Mouse (Mus musculus): ENCODE results near the gene Trpv5. TPM values are rescaled to one million over a fixed set of nuclear protein-coding genes. Genes with fewer than 3 reads are reported as not detected.

Trpv5 gene
- polyA plus RNA-seq, 1 experiment from 2014 or later, result not detected

DNA sequence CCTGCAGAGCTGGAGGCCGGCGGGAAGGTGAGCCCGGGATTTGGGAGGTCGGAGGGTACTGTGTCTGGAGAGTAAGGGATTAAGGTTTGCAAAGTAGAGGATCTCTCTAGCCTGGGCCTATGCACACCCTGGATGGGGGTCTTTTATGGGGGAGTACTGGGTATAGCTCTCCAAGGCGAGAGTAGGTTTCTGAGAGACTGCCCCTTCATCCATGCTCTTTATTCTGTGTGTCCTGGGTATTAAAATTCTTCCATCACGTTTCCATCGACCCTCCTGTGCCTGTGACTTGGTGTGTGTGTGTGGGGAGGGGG lies 74.8 kb downstream of the Trpv5 start:
- no peaks in the 10 kb centered on the region for H3K36me3 ChIP-seq
- H3K27me3 ChIP-seq, result no peaks in the 10 kb centered on the region
- peak overlapping the region; percentile 94 for H3K9ac ChIP-seq
- no peaks in the 10 kb centered on the region for H3K9me3 ChIP-seq
- peak overlapping the region; percentile 98 for H3K4me3 ChIP-seq
- peak overlapping the region; percentile 94 for H3K27ac ChIP-seq (replicated peaks)
- under 1% methylated on average over 7 of the region's 7 CpGs for WGBS
- H3K4me1 ChIP-seq (replicated peaks), result peaks cover 33% of the 10 kb centered on the region
- peak; percentile 60 for ATAC-seq (ENCODE audit: low FRiP score, low read depth)
- H3K4me2 ChIP-seq, result peak overlapping the region; percentile 98

DNA sequence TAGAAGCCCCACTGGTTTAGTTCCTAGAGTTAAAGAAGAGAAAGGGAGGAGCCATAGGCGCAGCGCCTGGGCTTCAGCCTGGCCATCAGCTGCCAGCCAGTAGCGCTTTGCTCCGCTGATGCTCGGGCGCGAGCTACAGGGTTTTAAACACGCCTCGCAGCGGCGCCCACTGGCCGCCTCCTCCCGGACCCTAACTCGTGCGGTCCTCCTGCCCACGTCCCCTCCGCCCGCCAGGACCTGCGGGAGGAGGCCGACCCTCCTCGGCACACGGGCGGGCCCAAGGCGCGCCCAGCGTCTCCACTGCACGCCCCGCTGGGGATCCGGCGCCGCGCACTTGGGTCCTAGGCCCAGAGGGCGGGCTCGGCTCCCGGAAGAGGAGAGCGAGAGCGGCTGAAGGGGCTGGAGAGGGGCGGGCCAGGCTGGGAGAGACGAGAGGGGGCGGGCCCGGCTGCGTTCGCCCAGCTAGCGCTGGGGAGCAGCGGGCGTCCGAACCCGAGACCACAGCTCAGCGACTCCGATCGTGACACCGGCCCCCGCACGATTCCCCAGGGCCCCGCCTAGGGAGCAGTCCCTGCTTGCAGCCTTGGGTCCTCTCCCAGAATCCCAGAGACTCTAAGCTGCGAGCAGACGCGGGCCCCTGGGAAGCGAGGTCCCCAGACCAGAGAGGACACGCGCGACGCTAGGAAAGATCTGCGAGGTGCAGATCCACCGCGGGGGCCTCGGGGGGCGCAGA lies 75.3 kb downstream of the Trpv5 start, which contains the start of gene Ephb6:
Ephb6 (plus strand) TSS at position 422 of the 733 bp plus-strand sequence.
- WGBS, result under 1% methylated on average over 67 of the region's 68 CpGs
- ATAC-seq (ENCODE audit: low FRiP score, low read depth), result peak; percentile 94

DNA sequence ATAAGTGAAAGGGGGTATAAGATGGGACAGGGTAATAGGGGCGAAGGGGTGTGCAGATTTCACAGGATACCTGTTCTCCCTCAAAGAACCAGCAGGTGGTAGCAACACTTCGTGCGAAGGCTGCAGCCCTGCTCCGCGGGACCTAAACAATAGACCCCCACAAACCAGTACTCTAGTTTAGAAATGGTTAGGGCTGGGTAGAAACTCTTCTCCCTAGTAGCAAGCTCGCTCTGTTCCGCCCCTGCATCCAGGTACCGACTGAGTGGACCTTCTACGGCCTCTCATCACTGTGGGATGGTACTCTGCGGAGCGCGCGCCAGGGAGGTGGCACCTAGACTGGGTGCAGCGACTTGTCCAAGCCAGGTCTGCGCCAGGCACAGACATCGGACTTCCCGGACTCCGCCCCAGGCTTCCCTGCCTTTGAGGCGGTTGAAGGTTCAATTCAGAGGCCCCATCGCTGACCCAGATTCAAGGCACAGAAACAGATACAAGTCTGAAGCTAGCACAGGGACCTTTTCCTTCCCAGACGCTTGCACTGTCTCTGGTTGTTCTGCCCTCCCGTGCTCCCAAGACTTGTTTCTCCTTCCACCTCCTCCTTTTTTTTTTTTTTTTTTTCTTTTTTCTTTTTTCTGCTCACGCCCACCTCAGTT lies 76.0 kb downstream of the Trpv5 start:
- Histone ChIP-seq H3K27me3 (no peaks in the 10 kb centered on the region), H3K36me3 (no peaks in the 10 kb centered on the region), H3K4me3 (peak overlapping the region; percentile 98), H3K9ac (peak overlapping the region; percentile 94), H3K4me1 (replicated peaks) (peaks cover 33% of the 10 kb centered on the region), H3K4me2 (peak overlapping the region; percentile 98), H3K27ac (replicated peaks) (peak overlapping the region; percentile 94), H3K9me3 (no peaks in the 10 kb centered on the region)
- under 1% methylated on average over 23 of the region's 23 CpGs for WGBS
- ATAC-seq (ENCODE audit: low FRiP score, low read depth), result peak; percentile 77

More for the DNA sequence above, 75.3 kb downstream of the Trpv5 start, which contains the start of gene Ephb6:
- H3K4me3 ChIP-seq, result peak within 1 kb of the TSS; percentile 98
- H3K4me1 ChIP-seq (replicated peaks), result peaks cover 33% of the 10 kb centered on the region
- peak within 1 kb of the TSS; percentile 94 for H3K9ac ChIP-seq
- no peaks in the 10 kb centered on the region for H3K36me3 ChIP-seq
- peak within 1 kb of the TSS; percentile 98 for H3K4me2 ChIP-seq
- H3K9me3 ChIP-seq, result no peaks in the 10 kb centered on the region
- H3K27ac ChIP-seq (replicated peaks), result peak within 1 kb of the TSS; percentile 94
- H3K27me3 ChIP-seq, result no peaks in the 10 kb centered on the region

Other genes with a start within 250 kb of the Trpv5 start
- not detected in 2 replicates for gene Gm10334, start 234.6 kb downstream of the Trpv5 start, polyA plus RNA-seq (2015; fragmentation: Nextera tagmentation; extraction: Ambion mirVana)
- gene Prss1, start 221.8 kb downstream of the Trpv5 start, polyA plus RNA-seq (2015; fragmentation: Nextera tagmentation; extraction: Ambion mirVana), result not detected in 2 replicates
- not detected in 2 replicates for gene Prss2, start 159.0 kb downstream of the Trpv5 start, polyA plus RNA-seq (2015; fragmentation: Nextera tagmentation; extraction: Ambion mirVana)
- gene Ephb6, start 75.3 kb downstream of the Trpv5 start, polyA plus RNA-seq (2015; fragmentation: Nextera tagmentation; extraction: Ambion mirVana), result 40.1 and 44.4 TPM in 2 replicates
- 0.80 and 0.92 TPM in 2 replicates for gene Trpv6, start 44.4 kb downstream of the Trpv5 start, polyA plus RNA-seq (2015; fragmentation: Nextera tagmentation; extraction: Ambion mirVana)
- gene Llcfc1, start 3.7 kb upstream of the Trpv5 start, polyA plus RNA-seq (2015; fragmentation: Nextera tagmentation; extraction: Ambion mirVana), result not detected in 2 replicates
- gene Kel, start 23.6 kb upstream of the Trpv5 start, polyA plus RNA-seq (2015; fragmentation: Nextera tagmentation; extraction: Ambion mirVana), result 0.22 and 0.78 TPM in 2 replicates
- not detected in 2 replicates for gene Olfr459, start 94.4 kb upstream of the Trpv5 start, polyA plus RNA-seq (2015; fragmentation: Nextera tagmentation; extraction: Ambion mirVana)
- gene Pip, start 166.8 kb upstream of the Trpv5 start, polyA plus RNA-seq (2015; fragmentation: Nextera tagmentation; extraction: Ambion mirVana), result not detected in 2 replicates
- not detected in 2 replicates for gene Sval2, start 172.2 kb upstream of the Trpv5 start, polyA plus RNA-seq (2015; fragmentation: Nextera tagmentation; extraction: Ambion mirVana)

Data from hindbrain, embryonic 15.5 days (tissue).